Mouse (Mus musculus) liver (tissue): Measurements from ENCODE around the gene Gm47995.

ENCODE experiments used
- DNase-seq: peaks from one replicate; pipeline ENCODE4 v3.0.0-alpha.2; 2020; ENCODE audit warnings: mixed read lengths

Gm47995 gene

GRCm38 (mm10) chr1:151233756-151234155 lies 35.5 kb downstream of the Gm47995 start:
- DNase-seq, result no peak

GRCm38 (mm10) chr1:151235574-151235973 lies 37.3 kb downstream of the Gm47995 start:
- no peak for DNase-seq

- DNase-seq, result no peak
These were observed 38.1 kb downstream of the Gm47995 start for GRCm38 (mm10) chr1:151236141-151236930.

DNA sequence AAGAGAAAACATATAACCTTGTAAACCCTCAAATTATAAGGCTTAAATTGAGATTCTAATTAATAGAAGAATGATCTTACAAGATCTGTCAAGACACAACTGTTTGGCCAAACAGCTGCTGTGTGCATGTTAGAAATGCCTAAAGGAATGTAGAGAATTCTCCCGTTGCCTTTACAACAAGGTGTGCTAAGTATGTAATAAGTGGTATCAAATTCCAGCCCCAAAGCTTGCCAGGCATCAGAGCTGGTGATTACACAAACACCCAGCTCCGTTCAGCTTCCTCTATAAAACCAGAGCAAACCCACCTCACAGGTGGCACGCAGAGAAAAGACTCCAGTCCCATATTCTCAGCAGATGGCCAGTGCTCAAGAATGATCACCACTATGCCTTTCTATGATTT lies 39.5 kb downstream of the Gm47995 start:
- no peak for DNase-seq

DNA sequence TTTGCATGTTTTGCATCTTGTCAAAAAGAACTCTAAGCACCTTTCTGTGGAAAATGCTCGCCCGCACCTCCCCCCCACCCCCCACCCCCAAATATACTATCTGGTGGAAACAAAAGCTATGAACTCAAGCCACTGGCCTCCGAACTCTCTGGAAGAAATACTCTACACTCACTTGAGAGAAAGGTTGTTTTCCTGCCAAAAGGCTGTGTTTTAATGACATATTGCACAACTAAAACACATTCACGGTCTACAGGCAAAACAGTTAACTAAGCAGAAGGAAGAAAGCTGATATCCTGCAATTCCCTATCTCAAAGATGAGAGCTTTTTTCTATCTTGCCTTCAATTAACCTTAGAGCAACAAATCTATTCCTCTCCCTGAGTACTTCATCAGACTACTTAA lies 45.1 kb downstream of the Gm47995 start:
- no peak for DNase-seq

DNA sequence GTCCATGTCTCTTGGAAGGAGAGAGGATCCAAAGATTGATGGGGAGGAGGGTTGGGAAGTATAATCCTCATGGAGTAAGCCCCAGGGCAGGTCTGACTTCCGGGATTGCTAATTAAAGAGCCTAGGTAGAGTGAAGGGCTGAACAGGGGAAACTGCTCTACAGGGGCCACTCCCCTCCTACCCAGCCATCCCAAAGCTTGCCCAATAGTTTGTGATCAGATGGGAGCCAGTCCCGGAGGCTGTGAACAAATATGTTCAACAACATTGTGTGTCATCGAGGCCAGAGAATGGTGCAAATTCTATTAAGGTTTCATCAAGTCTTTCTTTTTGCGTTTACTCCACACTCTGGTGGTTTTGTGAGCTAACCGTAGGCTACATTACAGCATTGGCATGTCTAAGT lies 45.8 kb downstream of the Gm47995 start:
- no peak for DNase-seq

DNA sequence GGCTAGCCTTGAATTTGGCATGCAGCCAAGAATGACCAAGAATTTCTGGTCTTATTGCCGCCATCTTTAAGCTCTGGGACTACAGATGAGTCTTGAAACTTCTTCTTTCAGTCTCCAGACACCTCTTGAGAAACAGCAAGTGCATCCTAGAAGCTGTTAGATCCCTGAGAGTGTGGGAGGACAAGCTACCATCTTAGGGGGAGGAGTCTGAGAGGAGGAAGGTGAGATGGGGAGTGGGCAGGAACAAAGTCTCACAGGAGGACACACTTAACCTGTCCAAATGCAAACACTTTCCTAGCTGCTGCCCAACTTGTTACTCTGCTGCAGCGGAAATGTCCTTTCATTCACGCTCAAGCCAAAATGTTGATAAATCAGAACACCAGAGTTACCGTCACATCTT lies 46.5 kb downstream of the Gm47995 start:
- DNase-seq, result no peak

DNA sequence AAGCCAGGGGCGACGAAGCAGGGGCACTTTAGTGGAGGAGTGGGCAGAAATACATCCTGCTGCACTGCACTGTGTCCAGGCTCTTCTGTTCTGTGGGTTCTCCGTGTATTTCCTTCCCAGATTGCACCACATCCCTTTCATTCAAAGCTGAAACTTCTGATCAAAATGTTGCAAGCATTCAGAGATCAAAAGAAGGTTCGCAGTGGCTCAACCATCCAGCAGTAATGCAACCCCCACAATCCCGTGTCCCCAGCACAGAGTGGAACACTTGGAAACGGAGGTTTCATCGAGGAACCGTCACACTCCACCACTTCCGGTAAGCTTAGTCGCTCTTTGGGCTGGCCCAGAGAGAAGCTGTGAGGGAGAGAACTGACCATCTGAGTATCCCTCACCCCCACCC lies 46.9 kb downstream of the Gm47995 start:
- no peak for DNase-seq

DNA sequence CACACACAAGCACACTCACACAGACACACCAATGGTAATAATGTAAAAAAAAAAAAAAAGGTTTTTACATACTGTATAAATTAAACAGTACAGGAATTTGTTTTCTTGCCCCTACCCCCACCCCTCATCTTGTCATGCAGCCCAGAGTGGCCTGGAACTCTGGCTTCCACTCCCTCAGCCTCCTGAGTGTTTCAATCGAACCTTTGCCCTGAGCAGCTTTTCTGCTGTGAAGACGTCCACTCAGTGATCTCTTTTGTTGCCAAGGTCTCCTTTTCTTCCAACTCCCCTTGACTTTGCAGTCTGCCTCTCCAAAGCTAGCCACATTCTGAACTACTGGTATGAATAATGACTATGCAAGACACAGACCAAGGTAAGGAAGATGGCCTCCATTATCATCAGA lies 47.6 kb downstream of the Gm47995 start:
- DNase-seq, result no peak
